Mouse (Mus musculus) MEL (cell line): ENCODE data around the gene Myo3b. TPM values are rescaled to one million over a fixed set of nuclear protein-coding genes. Genes with fewer than 3 reads are reported as not detected.

Source experiments
- DNase-seq: peaks from one replicate; pipeline ENCODE4 v3.0.0; 2011; ENCODE audit warnings: low read depth, low spot score
- H3K27ac ChIP-seq: 2 replicates; pipeline ENCODE4 v1.5.1; 2012; ENCODE audit warnings: low read depth, mild to moderate bottlenecking, control low read depth, low read length, moderate library complexity; ENCODE audit not compliant: control insufficient read depth
- H3K27me3 ChIP-seq, 2 experiments: fragments of 150-350 bp in 1 of 2; sonication (generic) in 1 of 2; 2 replicates each; pipeline ENCODE4 v1.6.1; 2012; ENCODE audit warnings: low read length in 2 of 2, mild to moderate bottlenecking in 2 of 2, improper control_type of control experiment in 1 of 2, moderate library complexity in 1 of 2; ENCODE audit not compliant: insufficient read depth in 2 of 2, control insufficient read depth in 1 of 2
- H3K36me3 ChIP-seq, 2 experiments: 2 replicates each; pipeline ENCODE4 v1.6.1; 2012 to 2014; ENCODE audit warnings: low read length in 2 of 2, improper control_type of control experiment in 1 of 2, inconsistent platforms in 1 of 2, mild to moderate bottlenecking in 1 of 2; ENCODE audit not compliant: insufficient read depth in 2 of 2, control insufficient read depth in 1 of 2
- H3K4me1 ChIP-seq, 2 experiments: fragments of 150-350 bp in 1 of 2; sonication (generic) in 1 of 2; 2 replicates each; pipeline ENCODE4 v1.6.1; 2012; ENCODE audit warnings: low read length in 2 of 2, improper control_type of control experiment in 1 of 2, mild to moderate bottlenecking in 1 of 2; ENCODE audit not compliant: insufficient read depth in 2 of 2, control insufficient read depth in 1 of 2
- H3K4me3 ChIP-seq, 2 experiments: fragments of 150-350 bp in 1 of 2; sonication (generic) in 1 of 2; 2 replicates each; pipeline ENCODE4 v1.5.1; 2012; ENCODE audit warnings: low read depth in 2 of 2, low read length in 2 of 2, mild to moderate bottlenecking in 2 of 2, moderate library complexity in 2 of 2, control low read depth in 1 of 2, improper control_type of control experiment in 1 of 2; ENCODE audit not compliant: control insufficient read depth in 1 of 2, insufficient read depth in 1 of 2
- H3K79me2 ChIP-seq: 2 replicates; pipeline ENCODE4 v1.6.1; 2012; ENCODE audit warnings: mild to moderate bottlenecking, low read length, moderate library complexity; ENCODE audit not compliant: control insufficient read depth, poor library complexity, insufficient read depth
- H3K9ac ChIP-seq: 2 replicates; pipeline ENCODE4 v1.6.1; 2012; ENCODE audit warnings: low read depth, mild to moderate bottlenecking, control low read depth, low read length, moderate library complexity; ENCODE audit not compliant: control insufficient read depth, poor library complexity, severe bottlenecking
- H3K9me3 ChIP-seq: fragments of 150-350 bp; sonication (generic); replicated peaks from 2 replicates; pipeline ENCODE4 v1.6.1; 2012; ENCODE audit warnings: mild to moderate bottlenecking, low read length, improper control_type of control experiment, moderate library complexity; ENCODE audit not compliant: insufficient read depth
- BHLHE40 ChIP-seq: IDR thresholded peaks from 2 replicates; pipeline ENCODE4 v1.6.1; 2012; ENCODE audit warnings: low read depth, mild to moderate bottlenecking, inconsistent platforms, low read length, improper control_type of control experiment, borderline replicate concordance
- CHD1 ChIP-seq: IDR thresholded peaks from 2 replicates; pipeline ENCODE4 v1.6.1; 2012; ENCODE audit warnings: low read depth, mild to moderate bottlenecking, inconsistent platforms, low read length, improper control_type of control experiment
- CHD2 ChIP-seq: IDR thresholded peaks from 2 replicates; pipeline ENCODE4 v1.6.1; 2011; ENCODE audit warnings: low read length, improper control_type of control experiment
- E2F4 ChIP-seq: IDR thresholded peaks from 2 replicates; pipeline ENCODE4 v1.6.1; 2011; ENCODE audit warnings: low read depth, low read length, improper control_type of control experiment, borderline replicate concordance
- EP300 ChIP-seq, 2 experiments: IDR thresholded peaks; 2 replicates each; pipeline ENCODE4 v1.6.1; 2011; ENCODE audit warnings: improper control_type of control experiment in 2 of 2, low read length in 2 of 2, low read depth in 1 of 2, mild to moderate bottlenecking in 1 of 2
- ETS1 ChIP-seq: IDR thresholded peaks from 2 replicates; pipeline ENCODE4 v1.6.1; 2012; ENCODE audit warnings: low read depth, mild to moderate bottlenecking, inconsistent platforms, low read length, improper control_type of control experiment, moderate library complexity
- GABPA ChIP-seq: IDR thresholded peaks from 2 replicates; pipeline ENCODE4 v1.6.1; 2012; ENCODE audit warnings: low read depth, mild to moderate bottlenecking, inconsistent platforms, low read length, improper control_type of control experiment, moderate library complexity
- GATA1 ChIP-seq: IDR thresholded peaks from 2 replicates; pipeline ENCODE4 v1.6.1; 2011; ENCODE audit warnings: low read depth, low read length, improper control_type of control experiment
- HCFC1 ChIP-seq: IDR thresholded peaks from 2 replicates; pipeline ENCODE4 v1.6.1; 2012; ENCODE audit warnings: low read depth, mild to moderate bottlenecking, inconsistent platforms, low read length, improper control_type of control experiment, moderate library complexity
- JUND ChIP-seq: IDR thresholded peaks from 2 replicates; pipeline ENCODE4 v1.6.1; 2011; ENCODE audit warnings: low read depth, mild to moderate bottlenecking, improper control_type of control experiment, low read length
- KAT2A ChIP-seq: conservative IDR thresholded peaks from 2 replicates; pipeline ENCODE4 v1.6.1; 2012; ENCODE audit warnings: low read depth, low read length, improper control_type of control experiment, inconsistent platforms
- MAZ ChIP-seq: IDR thresholded peaks from 2 replicates; pipeline ENCODE4 v1.6.1; 2012; ENCODE audit warnings: low read depth, mild to moderate bottlenecking, inconsistent platforms, low read length, improper control_type of control experiment
- MEF2A ChIP-seq: IDR thresholded peaks from 2 replicates; pipeline ENCODE4 v1.6.1; 2014; ENCODE audit warnings: low read depth, mild to moderate bottlenecking, inconsistent platforms, low read length, improper control_type of control experiment; ENCODE audit not compliant: poor library complexity, insufficient replicate concordance, severe bottlenecking; ENCODE audit errors: extremely low read depth
- MXI1 ChIP-seq: IDR thresholded peaks from 2 replicates; pipeline ENCODE4 v1.6.1; 2011; ENCODE audit warnings: mild to moderate bottlenecking, low read depth, low read length, improper control_type of control experiment
- MYB ChIP-seq: IDR thresholded peaks from 2 replicates; pipeline ENCODE4 v1.6.1; 2011; ENCODE audit warnings: mild to moderate bottlenecking, low read depth, low read length, improper control_type of control experiment
- POLR2A ChIP-seq, 2 experiments: IDR thresholded peaks; 2 replicates each; pipeline ENCODE4 v1.6.1; 2011 to 2012; ENCODE audit warnings: low read length in 2 of 2, mild to moderate bottlenecking in 2 of 2, control low read depth in 1 of 2, improper control_type of control experiment in 1 of 2, low read depth in 1 of 2, moderate library complexity in 1 of 2; ENCODE audit not compliant: control insufficient read depth in 1 of 2, insufficient read depth in 1 of 2, poor library complexity in 1 of 2
- POLR2AphosphoS2 ChIP-seq: IDR thresholded peaks from 2 replicates; pipeline ENCODE4 v1.6.1; 2011; ENCODE audit warnings: low read length, improper control_type of control experiment
- POLR2AphosphoS5 ChIP-seq: IDR thresholded peaks from 2 replicates; pipeline ENCODE4 v1.6.1; 2012; ENCODE audit warnings: low read depth, borderline replicate concordance, mild to moderate bottlenecking, inconsistent platforms, low read length, moderate library complexity, mixed read lengths
- SMC3 ChIP-seq: IDR thresholded peaks from 2 replicates; pipeline ENCODE4 v1.6.1; 2011; ENCODE audit warnings: low read depth, low read length, improper control_type of control experiment
- TAL1 ChIP-seq: IDR thresholded peaks from 2 replicates; pipeline ENCODE4 v1.6.1; 2012; ENCODE audit warnings: mild to moderate bottlenecking, inconsistent platforms, low read length, moderate library complexity, mixed read lengths
- TBP ChIP-seq: IDR thresholded peaks from 2 replicates; pipeline ENCODE4 v1.8.0; 2011; ENCODE audit warnings: low read depth, low read length, improper control_type of control experiment
- TCF12 ChIP-seq: IDR thresholded peaks from 2 replicates; pipeline ENCODE4 v1.6.1; 2014; ENCODE audit warnings: low read depth, mild to moderate bottlenecking, inconsistent platforms, low read length, improper control_type of control experiment, moderate library complexity
- UBTF ChIP-seq: IDR thresholded peaks from 2 replicates; pipeline ENCODE4 v1.6.1; 2012; ENCODE audit warnings: low read depth, mild to moderate bottlenecking, inconsistent platforms, low read length, improper control_type of control experiment, moderate library complexity, borderline replicate concordance; ENCODE audit not compliant: insufficient read depth
- USF1 ChIP-seq: IDR thresholded peaks from 2 replicates; pipeline ENCODE4 v1.6.1; 2014; ENCODE audit warnings: low read depth, mild to moderate bottlenecking, inconsistent platforms, low read length, improper control_type of control experiment, moderate library complexity
- USF2 ChIP-seq, 2 experiments: IDR thresholded peaks; 2 replicates each; pipeline ENCODE4 v1.6.1; 2011 to 2012; ENCODE audit warnings: improper control_type of control experiment in 2 of 2, low read length in 2 of 2, borderline replicate concordance in 1 of 2, inconsistent platforms in 1 of 2, low read depth in 1 of 2, mild to moderate bottlenecking in 1 of 2; ENCODE audit not compliant: insufficient read depth in 1 of 2
- ZC3H11A ChIP-seq: IDR thresholded peaks from 2 replicates; pipeline ENCODE4 v1.6.1; 2012; ENCODE audit warnings: low read depth, mild to moderate bottlenecking, inconsistent platforms, low read length, improper control_type of control experiment
- ZKSCAN1 ChIP-seq: IDR thresholded peaks from 2 replicates; pipeline ENCODE4 v1.6.1; 2012; ENCODE audit warnings: low read depth, mild to moderate bottlenecking, inconsistent platforms, low read length, improper control_type of control experiment, moderate library complexity
- ZMIZ1 ChIP-seq: IDR thresholded peaks from 2 replicates; pipeline ENCODE4 v1.6.1; 2012; ENCODE audit warnings: low read depth, mild to moderate bottlenecking, inconsistent platforms, low read length, improper control_type of control experiment, moderate library complexity
- polyA plus RNA-seq, 2 experiments: library from polyadenylated mRNA; stranded (reverse) in 1 of 2; unstranded in 1 of 2; fragments of >175 nt in 1 of 2; fragments of >200 nt in 1 of 2; gene quantifications; 2 replicates each; pipeline versions ENCODE4 v1.2.1 to v1.2.4; 2012; ENCODE audit warnings: low replicate concordance in 2 of 2, low read depth in 1 of 2; ENCODE audit not compliant: insufficient read length in 2 of 2, insufficient read depth in 1 of 2, missing spikeins in 1 of 2
- total RNA-seq: library from RNA; depleted of rRNA; stranded (reverse); fragments of 300-350 nt; gene quantifications from 2 replicates; pipeline ENCODE4 v1.2.3, GENCODE M21; 2012

Myo3b gene
- total and polyA plus RNA-seq, 3 experiments, result not detected

DNA sequence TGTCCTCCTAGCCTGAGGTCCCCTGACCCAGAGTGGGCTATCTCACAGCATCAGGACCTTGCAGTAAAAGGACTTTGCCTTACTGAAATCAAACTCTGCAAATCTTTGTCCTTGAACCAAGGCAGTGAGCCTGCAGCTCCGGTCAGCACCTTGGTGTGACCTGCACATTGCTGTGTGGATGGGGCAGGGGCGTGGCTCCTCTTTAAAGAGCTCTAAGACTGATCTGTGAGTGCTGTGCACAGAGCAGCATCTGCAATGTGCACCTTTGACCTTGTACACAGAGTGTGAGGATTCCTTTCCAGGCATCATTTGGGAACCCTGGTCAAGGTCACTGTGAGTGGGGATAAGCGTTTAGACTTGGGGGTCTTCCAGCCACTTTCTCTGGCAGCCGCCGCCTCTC lies 55.5 kb downstream of the Myo3b start:
- Histone ChIP-seq H3K36me3 (no peaks in the 10 kb centered on the region), H3K27ac (no peak overlapping the region), H3K9me3 (no peaks in the 10 kb centered on the region), H3K4me3 (no peak overlapping the region), H3K79me2 (no peaks in the 10 kb centered on the region), H3K27me3 (no peaks in the 10 kb centered on the region; a peak in 1 of 4 replicates), H3K9ac (no peak overlapping the region), H3K4me1 (no peaks in the 10 kb centered on the region)
- TF ChIP-seq JUND, result no peak
- TF ChIP-seq ZKSCAN1, result no peak
- TF ChIP-seq MEF2A, result no peak
- TF ChIP-seq HCFC1, result no peak
- TF ChIP-seq E2F4, result no peak
- TF ChIP-seq ZMIZ1, result no peak
- no peak for TF ChIP-seq TCF12
- TF ChIP-seq GABPA, result no peak
- TF ChIP-seq EP300 (IDR thresholded peaks at IDR 0.05; ENCODE audit: low read depth in 1 of 2, low read length in 2 of 2), result no peak
- TF ChIP-seq USF1, result no peak
- TF ChIP-seq POLR2AphosphoS2, result no peak
- no peak for TF ChIP-seq GATA1
- TF ChIP-seq MAZ, result no peak
- TF ChIP-seq TBP, result no peak
- no peak for TF ChIP-seq ZC3H11A
- no peak for TF ChIP-seq USF2 (IDR thresholded peaks at IDR 0.05; ENCODE audit: borderline replicate concordance in 1 of 2, insufficient read depth in 1 of 2, low read depth in 1 of 2, low read length in 2 of 2)
- no peak for TF ChIP-seq POLR2A (IDR thresholded peaks at IDR 0.05; ENCODE audit: control insufficient read depth in 1 of 2, insufficient read depth in 1 of 2, low read depth in 1 of 2, low read length in 2 of 2, poor library complexity in 1 of 2)
- TF ChIP-seq CHD2, result no peak
- DNase-seq, result no peak

- no peak overlapping the region for H3K27ac ChIP-seq
- no peak overlapping the region for H3K4me3 ChIP-seq
- no peaks in the 10 kb centered on the region; a peak in 1 of 4 replicates for H3K27me3 ChIP-seq
- TF ChIP-seq ZMIZ1 (no peak), CHD1 (no peak), KAT2A (no peak), MYB (no peak), UBTF (no peak), POLR2AphosphoS5 (no peak), BHLHE40 (no peak), USF1 (no peak), MXI1 (no peak), SMC3 (no peak), TAL1 (no peak), ZC3H11A (no peak), JUND (no peak), ETS1 (no peak), MAZ (no peak)
- no peaks in the 10 kb centered on the region for H3K79me2 ChIP-seq
- no peak overlapping the region for H3K9ac ChIP-seq
- H3K9me3 ChIP-seq, result no peaks in the 10 kb centered on the region
- H3K36me3 ChIP-seq, result no peaks in the 10 kb centered on the region
- DNase-seq, result no peak
- no peaks in the 10 kb centered on the region for H3K4me1 ChIP-seq
Measured at GRCm38 (mm10) chr2:70097229-70098095, 58.5 kb downstream of the Myo3b start.
